Mouse (Mus musculus) lung, embryonic 14.5 days (tissue): Measurements from ENCODE around the gene Cmtm6. TPM values are rescaled to one million over a fixed set of nuclear protein-coding genes. Genes with fewer than 3 reads are reported as not detected.
"Not testable (repeated sequence)": the region's sequence is repeated elsewhere in the genome, so short reads cannot be mapped to it uniquely, and the experiment has no call there.

Experiments used
- ATAC-seq: fragments of 200-750 bp; cut with Nextera tagmentation; 2 replicates; pipeline ENCODE4 v1.8.0; 2017; ENCODE audit warnings: mild to moderate bottlenecking, moderate TSS enrichment, moderate library complexity; ENCODE audit not compliant: insufficient read depth
- DNase-seq: peaks from one replicate; pipeline ENCODE4 v3.0.0-alpha.2; 2015
- H3K27ac ChIP-seq: fragments of 300-500 bp; sonication (generic); 2 replicates; pipeline ENCODE4 v1.5.1; 2014; ENCODE audit warnings: low read depth, mild to moderate bottlenecking, moderate library complexity
- H3K27me3 ChIP-seq: fragments of 300-500 bp; sonication (generic); 2 replicates; pipeline ENCODE4 v1.6.1; 2014; ENCODE audit warnings: low read length, control low read depth; ENCODE audit not compliant: insufficient read depth
- H3K36me3 ChIP-seq: fragments of 300-500 bp; sonication (generic); 2 replicates; pipeline ENCODE4 v1.6.1; 2014; ENCODE audit warnings: control low read depth; ENCODE audit not compliant: insufficient read depth
- H3K4me1 ChIP-seq: fragments of 300-500 bp; sonication (generic); 2 replicates; pipeline ENCODE4 v1.6.1; 2014; ENCODE audit warnings: antibody characterized with exemption, control low read depth; ENCODE audit not compliant: insufficient read depth
- H3K4me2 ChIP-seq: fragments of 300-500 bp; sonication (generic); 2 replicates; pipeline ENCODE4 v1.6.1; 2014; ENCODE audit warnings: mild to moderate bottlenecking
- H3K4me3 ChIP-seq: fragments of 300-500 bp; sonication (generic); 2 replicates; pipeline ENCODE4 v1.5.1; 2014; ENCODE audit warnings: low read depth, low read length
- H3K9ac ChIP-seq: fragments of 300-500 bp; sonication (generic); 2 replicates; pipeline ENCODE4 v1.6.1; 2014
- H3K9me3 ChIP-seq: fragments of 300-500 bp; sonication (generic); 2 replicates; pipeline ENCODE4 v1.6.1; 2016; ENCODE audit warnings: low read depth, low read length, control low read depth
- CTCF ChIP-seq: IDR thresholded peaks from 2 replicates; pipeline ENCODE4 v1.5.1; 2016; ENCODE audit warnings: antibody characterized with exemption, low read depth
- WGBS: fragments of 180-500 bp; shearing (Covaris S2); extraction: QIAGEN DNeasy Blood & Tissue Kit; methylation state at CpG from one replicate; pipeline ENCODE4 v1.1.7; 2014; 5-methylcytosine and 5-hydroxymethylcytosine counted together
- polyA plus RNA-seq: library from polyadenylated mRNA; unstranded; fragments of >200 nt; fragmentation: Nextera tagmentation; extraction: Ambion mirVana; gene quantifications from 2 replicates; pipeline ENCODE4 v1.2.1, GENCODE M21; 2014

The Cmtm6 gene
- polyA plus RNA-seq, 1 experiment from 2014 or later = 57.7 TPM

- no peak for TF ChIP-seq CTCF
- Histone ChIP-seq H3K27ac (no peak overlapping the region), H3K4me2 (peak overlapping the region; percentile 92), H3K4me3 (peak overlapping the region; percentile 93), H3K36me3 (peaks cover 25% of the 10 kb centered on the region), H3K4me1 (peaks cover 13% of the 10 kb centered on the region; the same call in 1 of the 2 replicates), H3K9me3 (no peaks in the 10 kb centered on the region), H3K9ac (peak overlapping the region; percentile 88), H3K27me3 (no peaks in the 10 kb centered on the region)
- 14% methylated on average over 10 of the region's 10 CpGs for WGBS
- no peak for ATAC-seq
- DNase-seq = peak; percentile 38
Measured at GRCm38 (mm10) chr9:114690119-114690601, 40.8 kb upstream of the Cmtm6 start.

DNA sequence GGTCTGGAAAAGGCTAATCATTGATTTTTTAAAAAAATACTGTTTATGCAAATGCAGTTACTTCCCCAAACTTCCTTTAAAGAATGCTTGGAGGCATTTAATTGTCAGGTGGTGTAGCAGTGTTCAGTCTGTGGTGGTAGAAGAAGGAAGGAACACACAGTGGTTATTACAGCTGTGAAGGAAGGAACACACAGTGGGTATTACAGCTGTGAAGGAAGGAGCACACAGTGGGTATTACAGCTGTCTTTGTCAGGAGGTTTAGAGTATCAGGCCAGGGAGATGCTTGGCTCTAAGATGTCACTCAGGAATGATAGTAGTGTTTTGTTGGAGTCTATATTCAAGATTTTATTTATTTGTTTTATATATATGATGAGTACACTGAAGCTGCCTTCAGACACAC is 39.8 kb upstream of the Cmtm6 start:
- TF ChIP-seq CTCF = no peak
- ATAC-seq (no peak), DNase-seq (no peak)
- no peaks in the 10 kb centered on the region for H3K27me3 ChIP-seq
- no peak overlapping the region for H3K4me3 ChIP-seq
- H3K9me3 ChIP-seq = no peaks in the 10 kb centered on the region
- no peak overlapping the region for H3K9ac ChIP-seq
- peaks cover 25% of the 10 kb centered on the region for H3K36me3 ChIP-seq
- no peak overlapping the region for H3K4me2 ChIP-seq
- no peak overlapping the region for H3K27ac ChIP-seq
- H3K4me1 ChIP-seq = peaks cover 13% of the 10 kb centered on the region; the same call in 1 of the 2 replicates

- H3K27ac ChIP-seq, H3K4me2 ChIP-seq, H3K27me3 ChIP-seq, ATAC-seq, H3K9me3 ChIP-seq, H3K4me3 ChIP-seq, H3K4me1 ChIP-seq, H3K9ac ChIP-seq, DNase-seq: not testable (repeated sequence)
- H3K36me3 ChIP-seq = peaks cover 32% of the 10 kb centered on the region
- WGBS = 99% methylated on average over 8 of the region's 8 CpGs
Measured at GRCm38 (mm10) chr9:114695662-114696061, 35.3 kb upstream of the Cmtm6 start.

DNA sequence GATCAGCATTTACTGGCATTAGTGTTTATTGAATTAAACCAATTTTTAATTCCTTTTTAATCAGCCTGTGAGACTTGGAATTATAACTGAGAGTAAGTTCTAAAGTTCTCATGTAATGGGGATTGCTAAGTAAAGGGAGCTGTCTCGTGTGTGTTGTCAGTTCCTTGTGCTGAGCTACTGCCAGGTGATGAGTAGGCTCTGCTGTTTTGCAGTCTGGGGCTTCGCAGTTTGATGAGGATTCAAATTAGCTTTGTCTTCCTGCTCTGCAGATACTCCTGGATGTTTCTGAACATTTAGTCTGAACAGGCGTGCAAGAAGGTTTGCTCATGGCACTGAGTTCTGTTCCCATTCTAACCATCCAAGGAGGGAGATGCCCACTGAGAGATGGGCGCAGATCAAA is 33.8 kb upstream of the Cmtm6 start:
- no peaks in the 10 kb centered on the region for H3K4me1 ChIP-seq
- no peak overlapping the region for H3K4me3 ChIP-seq
- ATAC-seq (no peak), DNase-seq (no peak)
- H3K9ac ChIP-seq = no peak overlapping the region
- H3K9me3 ChIP-seq = no peaks in the 10 kb centered on the region
- H3K36me3 ChIP-seq = peaks cover 28% of the 10 kb centered on the region
- H3K4me2 ChIP-seq = no peak overlapping the region
- H3K27ac ChIP-seq = no peak overlapping the region
- no peaks in the 10 kb centered on the region for H3K27me3 ChIP-seq
- TF ChIP-seq CTCF = no peak
- 91% methylated on average over 4 of the region's 4 CpGs for WGBS

GRCm38 (mm10) chr9:114697926-114698325 is 33.0 kb upstream of the Cmtm6 start:
- H3K4me3 ChIP-seq = no peak overlapping the region
- H3K27ac ChIP-seq = no peak overlapping the region
- no peak overlapping the region for H3K9ac ChIP-seq
- H3K4me2 ChIP-seq = no peak overlapping the region
- no peaks in the 10 kb centered on the region for H3K27me3 ChIP-seq
- no peak for ATAC-seq
- no peaks in the 10 kb centered on the region for H3K4me1 ChIP-seq
- H3K9me3 ChIP-seq = no peaks in the 10 kb centered on the region
- 91% methylated on average over 5 of the region's 5 CpGs for WGBS
- TF ChIP-seq CTCF = no peak
- H3K36me3 ChIP-seq = peaks cover 20% of the 10 kb centered on the region
- no peak for DNase-seq

DNA sequence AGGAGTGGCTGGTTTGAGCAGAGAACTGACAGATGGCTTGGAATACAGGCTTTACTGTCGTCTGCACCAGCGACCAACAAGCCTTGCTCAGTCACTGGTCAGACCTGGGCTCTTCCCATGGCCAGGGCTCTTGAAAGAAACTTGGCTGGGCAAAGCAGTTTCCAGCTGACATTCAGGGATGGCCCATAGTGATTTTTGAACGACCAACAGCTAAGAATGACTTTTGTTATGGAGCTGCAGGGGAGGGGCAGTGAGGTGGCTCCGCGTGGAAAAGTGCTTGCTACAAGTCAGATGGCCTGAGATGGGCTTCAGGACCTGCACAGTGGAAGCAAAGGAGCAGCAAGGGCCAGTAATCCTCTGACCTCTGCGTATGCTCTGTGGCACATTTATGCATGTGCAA is 31.7 kb upstream of the Cmtm6 start:
- H3K27me3 ChIP-seq = no peaks in the 10 kb centered on the region
- peaks cover 13% of the 10 kb centered on the region for H3K36me3 ChIP-seq
- no peak overlapping the region for H3K9ac ChIP-seq
- H3K4me3 ChIP-seq = no peak overlapping the region
- no peak overlapping the region for H3K27ac ChIP-seq
- no peak for ATAC-seq
- no peak overlapping the region for H3K4me2 ChIP-seq
- 73% methylated on average over 6 of the region's 6 CpGs for WGBS
- no peak for TF ChIP-seq CTCF
- H3K4me1 ChIP-seq = no peaks in the 10 kb centered on the region
- no peaks in the 10 kb centered on the region for H3K9me3 ChIP-seq
- DNase-seq = no peak

DNA sequence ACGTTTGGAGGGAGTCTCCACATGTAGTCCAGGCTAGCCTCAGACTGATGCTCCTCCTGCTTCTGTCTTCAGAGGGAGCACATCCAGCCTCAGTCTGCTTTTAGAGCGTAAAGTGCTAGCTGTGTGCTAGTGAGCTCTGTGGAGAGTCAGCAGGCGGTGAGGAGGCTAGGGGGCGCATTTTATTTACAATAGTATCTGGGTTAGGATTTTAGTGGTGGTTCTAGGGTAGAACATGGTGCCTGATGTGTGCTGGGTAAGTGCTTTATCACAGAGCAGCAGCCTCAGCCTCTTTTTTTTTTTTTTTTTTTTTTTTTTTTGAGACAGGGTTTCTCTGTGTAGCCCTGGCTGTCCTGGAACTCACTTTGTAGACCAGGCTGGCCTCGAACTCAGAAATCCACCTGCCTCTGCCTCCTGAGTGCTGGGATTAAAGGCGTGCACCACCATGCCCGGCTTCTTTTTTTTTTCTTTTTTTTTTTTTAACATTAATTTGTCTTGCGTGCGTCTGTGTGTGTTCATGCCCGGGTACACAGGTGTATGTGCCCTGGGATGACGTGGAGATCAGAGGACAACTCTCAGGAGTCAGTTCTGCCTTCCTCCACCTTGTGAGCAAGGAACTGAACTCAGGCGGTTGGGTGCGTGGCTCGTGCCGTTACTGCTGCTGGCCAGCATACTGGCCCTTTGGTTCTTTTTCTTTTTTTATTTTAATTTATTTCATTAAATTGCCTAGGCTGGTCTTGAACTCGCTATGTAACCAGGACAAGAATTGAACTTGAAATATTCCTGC is 30.8 kb upstream of the Cmtm6 start:
- H3K9me3 ChIP-seq = no peaks in the 10 kb centered on the region
- WGBS = 91% methylated on average over 14 of the region's 16 CpGs
- H3K27me3 ChIP-seq = no peaks in the 10 kb centered on the region
- ATAC-seq (no peak), DNase-seq (no peak)
- no peak overlapping the region for H3K4me3 ChIP-seq
- peaks cover 10% of the 10 kb centered on the region for H3K36me3 ChIP-seq
- no peak overlapping the region for H3K9ac ChIP-seq
- no peaks in the 10 kb centered on the region for H3K4me1 ChIP-seq
- no peak for TF ChIP-seq CTCF
- no peak overlapping the region for H3K4me2 ChIP-seq
- no peak overlapping the region for H3K27ac ChIP-seq
